Mouse (Mus musculus) kidney, adult 2 months (tissue): Measurements from ENCODE around the gene Bpifa3.

ENCODE experiments used
- CTCF ChIP-seq: fragments of 200-500 bp; conservative IDR thresholded peaks from 2 replicates; pipeline ENCODE4 v1.5.1; 2011; ENCODE audit warnings: low read depth, mild to moderate bottlenecking, control low read depth, low read length, moderate library complexity, mixed read lengths; ENCODE audit not compliant: insufficient read depth, insufficient read length
- POLR2A ChIP-seq: fragments of 200-500 bp; IDR thresholded peaks from one replicate; pipeline ENCODE4 v1.6.1; 2011; ENCODE audit warnings: low read depth, low read length, control low read depth

GRCm38 (mm10) chr2:154130120-154130519, at the start of gene Bpifa3:
- TF ChIP-seq POLR2A (no peak), CTCF (no peak)
